Mouse (Mus musculus): Measurements from ENCODE around the gene Trim41. TPM values are rescaled to one million over a fixed set of nuclear protein-coding genes. Genes with fewer than 3 reads are reported as not detected.

Trim41 gene
- polyA plus RNA-seq, 1 experiment: 19.9 TPM

DNA sequence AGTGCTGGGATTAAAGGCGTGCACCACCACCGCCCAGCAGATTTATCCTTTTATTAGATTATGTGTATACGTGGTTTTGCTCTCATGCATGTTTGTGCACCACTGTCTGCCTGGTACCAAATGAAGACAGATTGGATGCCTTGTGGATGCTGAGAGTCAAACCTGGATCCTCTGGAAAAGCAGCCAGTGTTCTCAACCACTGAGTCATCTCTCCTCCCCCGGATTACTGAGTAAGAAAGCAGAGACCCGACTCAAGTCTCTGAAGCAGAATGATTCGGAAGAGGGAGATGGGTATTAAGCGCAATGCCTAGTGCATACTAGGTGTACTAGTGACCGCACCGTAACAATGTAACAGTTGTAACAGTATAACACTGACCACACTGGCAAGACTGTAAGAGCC is 53.0 kb downstream of the Trim41 start:
- WGBS: 91% methylated on average over 9 of the region's 9 CpGs
- no peak for DNase-seq (ENCODE audit: low read depth, low spot score)

DNA sequence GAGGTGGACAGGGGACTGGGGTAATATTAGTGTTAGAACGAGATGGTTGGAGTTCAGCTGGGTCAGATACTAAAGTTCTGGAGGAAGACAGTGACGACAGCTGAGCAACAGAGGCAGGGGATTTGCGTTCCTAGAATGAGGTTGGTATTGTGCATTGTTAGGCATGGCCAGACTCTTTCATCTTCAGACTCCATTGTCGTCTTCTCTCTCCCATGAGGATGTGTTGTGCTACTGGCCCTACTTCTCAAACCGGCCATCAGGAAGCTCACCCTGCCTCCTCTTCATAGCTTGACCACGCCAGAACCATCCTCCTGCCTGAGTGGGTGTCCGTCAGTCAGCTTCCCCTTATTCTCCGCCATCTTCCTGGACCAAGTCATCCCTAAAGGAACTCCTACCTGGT is 58.1 kb downstream of the Trim41 start:
- WGBS: 81% methylated on average over 8 of the region's 8 CpGs
- no peak for DNase-seq (ENCODE audit: low read depth, low spot score)

Other genes with a start within 250 kb of the Trim41 start
- 2,247 and 2,324 TPM in 2 replicates for gene Rack1, start 17.0 kb downstream of the Trim41 start, polyA plus RNA-seq (2012; rRNA removed)
- gene Trim7, start 8.8 kb upstream of the Trim41 start, polyA plus RNA-seq (2012; rRNA removed): 6.8 and 10.0 TPM in 2 replicates
- 7.6 and 7.9 TPM in 2 replicates for gene Gm12184, start 9.3 kb upstream of the Trim41 start, polyA plus RNA-seq (2012; rRNA removed)
- gene Irgm1, start 54.3 kb upstream of the Trim41 start, polyA plus RNA-seq (2012; rRNA removed): 26.2 and 26.6 TPM in 2 replicates
- gene Gm5431, start 84.9 kb upstream of the Trim41 start, polyA plus RNA-seq (2012; rRNA removed): 3.3 and 8.2 TPM in 2 replicates
- gene Psme2b, start 128.8 kb upstream of the Trim41 start, polyA plus RNA-seq (2012; rRNA removed): 51.6 and 64.4 TPM in 2 replicates
- 0.63 and 1.6 TPM in 2 replicates for gene Olfr56, start 161.5 kb upstream of the Trim41 start, polyA plus RNA-seq (2012; rRNA removed)
- gene 9930111J21Rik1, start 162.0 kb upstream of the Trim41 start, polyA plus RNA-seq (2012; rRNA removed): 0.86 and 2.9 TPM in 2 replicates
- 0.27 and 1.3 TPM in 2 replicates for gene Gm12185, start 174.9 kb upstream of the Trim41 start, polyA plus RNA-seq (2012; rRNA removed)
- 2.7 and 3.4 TPM in 2 replicates for gene Tgtp1, start 176.8 kb upstream of the Trim41 start, polyA plus RNA-seq (2012; rRNA removed)
- 0.42 and 1.9 TPM in 2 replicates for gene 9930111J21Rik2, start 233.9 kb upstream of the Trim41 start, polyA plus RNA-seq (2012; rRNA removed)
- 20.1 and 21.4 TPM in 2 replicates for gene Tgtp2, start 246.9 kb upstream of the Trim41 start, polyA plus RNA-seq (2012; rRNA removed)

All from large intestine, adult 2 months (tissue).